27 mouse cellular contexts compared by ENCODE assay signal in the genomic region with DNA sequence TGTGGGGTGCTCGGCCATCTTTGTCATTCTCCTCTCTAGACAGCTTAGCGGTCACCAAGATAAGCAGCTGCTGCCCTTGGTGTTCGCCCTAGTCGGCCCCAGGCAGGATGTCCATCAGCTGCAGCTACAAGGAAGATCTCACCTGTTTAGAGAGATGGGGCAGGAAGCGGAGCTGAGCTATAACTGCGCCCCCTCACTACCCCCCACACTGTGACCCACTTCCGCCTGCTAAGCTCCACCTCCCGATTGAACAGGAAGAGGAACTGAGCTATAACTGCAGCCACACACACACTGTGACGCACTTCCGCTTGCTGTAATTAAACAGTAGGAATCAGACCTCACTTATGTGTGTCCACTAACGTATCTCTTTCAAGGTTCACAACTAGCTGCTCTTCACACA. TPM values are rescaled to one million over a fixed set of nuclear protein-coding genes. Genes with fewer than 3 reads are reported as not detected.
A peak's percentile ranks its signal among the peaks of the same experiment; 100 is the strongest.
DNase-seq lines count a peak whose midpoint lies in the region; ATAC-seq and TF ChIP-seq lines count a peak whose summit lies in the region.
"Had no signal": no experiment of that assay in that cellular context is flagged by ENCODE, and none has a peak within 500 bp of the region (broad histone marks: within the 10 kb centered on the region; RNA-seq: fewer than 3 reads in every experiment).

No protein-coding gene starts in this region.

- H3K36me3 ChIP-seq in E14TG2a.4 (ENCODE audit: insufficient read depth, low read length) (no peaks in the 10 kb centered on the region), ES-E14 (ENCODE audit: control insufficient read depth, insufficient read depth, low read length, poor library complexity, severe bottlenecking) (no peaks in the 10 kb centered on the region)
- no peaks in the 10 kb centered on the region for H3K36me3 ChIP-seq in limb, embryonic 10.5 days
- no peaks in the 10 kb centered on the region for H3K36me3 ChIP-seq in kidney, embryonic 16.5 days (ENCODE audit: insufficient read depth, low read length)
- H3K36me3 ChIP-seq: embryonic facial prominence, embryonic 15.5 days; heart, embryonic 15.5 days; kidney, embryonic 15.5 days; midbrain, embryonic 13.5 days; neural tube, embryonic 13.5 days had no signal

- H3K4me3 ChIP-seq in E14TG2a.4 (replicated peaks; ENCODE audit: low read length) (peak overlapping the region; percentile 65), ES-E14 (ENCODE audit: insufficient read depth in 1 of 2, low read depth in 1 of 2, low read length in 2 of 2, poor library complexity in 1 of 2, severe bottlenecking in 1 of 2) (peak overlapping the region; percentile 6 to 52)
- H3K4me3 ChIP-seq in limb, embryonic 10.5 days, result no peak overlapping the region
- H3K4me3 ChIP-seq in kidney, embryonic 16.5 days (ENCODE audit: low read length), result no peak overlapping the region
- H3K4me3 ChIP-seq: embryonic facial prominence, embryonic 15.5 days; heart, embryonic 15.5 days; kidney, embryonic 15.5 days; midbrain, embryonic 13.5 days; neural tube, embryonic 13.5 days had no signal

- peaks cover 5% of the 10 kb centered on the region for H3K9me3 ChIP-seq in E14TG2a.4 (ENCODE audit: low read length)
- H3K9me3 ChIP-seq in ES-E14 (ENCODE audit: control insufficient read depth, insufficient read depth, low read depth, low read length), result no peaks in the 10 kb centered on the region
- H3K9me3 ChIP-seq in limb, embryonic 10.5 days (replicated peaks), result no peaks in the 10 kb centered on the region
- no peaks in the 10 kb centered on the region for H3K9me3 ChIP-seq in kidney, embryonic 16.5 days (ENCODE audit: low read length)
- H3K9me3 ChIP-seq: embryonic facial prominence, embryonic 15.5 days; heart, embryonic 15.5 days; kidney, embryonic 15.5 days; midbrain, embryonic 13.5 days; neural tube, embryonic 13.5 days had no signal

- H3K9ac ChIP-seq in ES-E14 (ENCODE audit: insufficient read depth, low read depth, low read length, poor library complexity, severe bottlenecking), result peak overlapping the region; percentile 29; the same call in 1 of the 2 replicates
- H3K9ac ChIP-seq in kidney, embryonic 16.5 days (replicated peaks; ENCODE audit: low read length), result no peak overlapping the region
- H3K9ac ChIP-seq: embryonic facial prominence, embryonic 15.5 days; heart, embryonic 15.5 days; kidney, embryonic 15.5 days; lung, embryonic 14.5 days; midbrain, embryonic 13.5 days; neural tube, embryonic 13.5 days had no signal

- in situ Hi-C loops in ES-E14 (cut with MboI; ENCODE audit: low sequenced_read_pairs in 2 of 2, unreplicated experiment in 2 of 2), result no loop called here

- TF ChIP-seq CTCF in E14TG2a.4 (conservative IDR thresholded peaks at IDR 0.05; ENCODE audit: low read length), result no peak

- no peak for DNase-seq in ES-E14 (ENCODE audit: low read depth, low spot score)
- no peak for DNase-seq in limb, embryonic 10.5 days (ENCODE audit: low spot score)
- peak; percentile 36 to 48 for DNase-seq in thymus, postnatal 10 days (ENCODE audit: low spot score in 2 of 2)
- DNase-seq in cerebellum, postnatal 25 days, result no peak
- no peak for DNase-seq in layer of hippocampus, postnatal 25 days (ENCODE audit: extremely low spot score in 1 of 2, low spot score in 1 of 2)
- DNase-seq in yolk sac, embryonic 10.5 days (ENCODE audit: low spot score), result no peak
- DNase-seq: adrenal gland, postnatal 14 days; cerebellum, postnatal 10 days; heart, postnatal 4 days; left cerebral cortex, postnatal 4 days; lung, embryonic 14.5 days; right cerebral cortex, adult 18-20 months had no signal

- no peak overlapping the region for H3K27ac ChIP-seq in ES-E14 (ENCODE audit: insufficient read depth, low read depth, low read length, poor library complexity, severe bottlenecking)
- H3K27ac ChIP-seq in limb, embryonic 10.5 days, result peak overlapping the region; percentile 50; the same call in 1 of the 2 replicates
- no peak overlapping the region for H3K27ac ChIP-seq in kidney, embryonic 16.5 days (ENCODE audit: low read length)
- H3K27ac ChIP-seq: embryonic facial prominence, embryonic 15.5 days; heart, embryonic 15.5 days; kidney, embryonic 15.5 days; macrophage; midbrain, embryonic 13.5 days; neural tube, embryonic 13.5 days had no signal

- H3K4me1 ChIP-seq in E14TG2a.4 (replicated peaks; ENCODE audit: low read depth, low read length), result peaks cover 54% of the 10 kb centered on the region
- peaks cover 2 to 24% of the 10 kb centered on the region in 2 experiments; a peak in 3 of 4 replicates for H3K4me1 ChIP-seq in ES-E14 (ENCODE audit: control insufficient read depth in 2 of 2, insufficient read depth in 2 of 2, low read length in 2 of 2, poor library complexity in 1 of 2)
- peaks cover 48% of the 10 kb centered on the region for H3K4me1 ChIP-seq in limb, embryonic 10.5 days
- no peaks in the 10 kb centered on the region for H3K4me1 ChIP-seq in kidney, embryonic 16.5 days (ENCODE audit: insufficient read depth, low read length)
- H3K4me1 ChIP-seq: heart, embryonic 15.5 days; midbrain, embryonic 13.5 days; neural tube, embryonic 13.5 days had no signal

- no peaks in the 10 kb centered on the region for H3K27me3 ChIP-seq in E14TG2a.4 (ENCODE audit: insufficient read depth, low read length)
- H3K27me3 ChIP-seq in limb, embryonic 10.5 days (ENCODE audit: low read depth, poor library complexity, severe bottlenecking), result no peaks in the 10 kb centered on the region
- no peaks in the 10 kb centered on the region for H3K27me3 ChIP-seq in kidney, embryonic 16.5 days (ENCODE audit: insufficient read depth, low read length)
- H3K27me3 ChIP-seq: embryonic facial prominence, embryonic 15.5 days; heart, embryonic 15.5 days; midbrain, embryonic 13.5 days; neural tube, embryonic 13.5 days had no signal

- no peak for ATAC-seq in kidney, embryonic 16.5 days (ENCODE audit: low FRiP score, low TSS enrichment)
- ATAC-seq: forebrain, embryonic 16.5 days; hindbrain, embryonic 16.5 days; intestine, embryonic 16.5 days; midbrain, embryonic 13.5 days had no signal

- H3K4me2 ChIP-seq in kidney, embryonic 16.5 days (replicated peaks; ENCODE audit: low read depth, low read length), result no peak overlapping the region
- H3K4me2 ChIP-seq: embryonic facial prominence, embryonic 15.5 days; heart, embryonic 15.5 days; kidney, embryonic 15.5 days; lung, embryonic 14.5 days; midbrain, embryonic 13.5 days; neural tube, embryonic 13.5 days had no signal

- WGBS in limb, embryonic 10.5 days, result 85% methylated on average over 11 of the region's 11 CpGs
- 85% methylated on average over 11 of the region's 11 CpGs for WGBS in kidney, embryonic 16.5 days

TF ChIP-seq in ES-E14, 5 proteins besides CTCF, POLR2A, EP300 and RAD21:
- TF ChIP-seq HCFC1 (IDR thresholded peaks at IDR 0.05; ENCODE audit: borderline replicate concordance, insufficient read depth, low read length) (no peak), ZC3H11A (IDR thresholded peaks at IDR 0.05; ENCODE audit: borderline replicate concordance, low read depth, low read length) (no peak), ZNF384 (IDR thresholded peaks at IDR 0.05; ENCODE audit: low read depth, low read length) (no peak), MAFK (IDR thresholded peaks at IDR 0.05; ENCODE audit: insufficient read depth, low read depth, low read length) (no peak), CHD2 (IDR thresholded peaks at IDR 0.05; ENCODE audit: low read depth, low read length) (no peak)
TF ChIP-seq in ES-E14: peak in this region for 0.

RNA-seq across cellular contexts. Expression of gene Cldn14, which starts 26.3 kb away (rescaled TPM):
- 0.36 and 0.37 TPM in 2 replicates for total RNA-seq in ES-E14 (2012; rRNA removed)
- not detected in 2 replicates for polyA plus RNA-seq in limb, embryonic 10.5 days (2016; fragmentation: Nextera tagmentation; extraction: Ambion mirVana)
- 1 to 10 TPM; 3.0 to 4.2 TPM for total RNA-seq in layer of hippocampus, postnatal 25 days (2021)
- polyA plus RNA-seq in kidney, embryonic 16.5 days (2015; fragmentation: Nextera tagmentation; extraction: Ambion mirVana), result 0.12 and 0.14 TPM in 2 replicates
- total RNA-seq: gastrocnemius, adult 18-20 months; heart, postnatal 4 days; left cerebral cortex, adult 18-20 months; left cerebral cortex, postnatal 4 days had no signal
- polyA plus RNA-seq: brain, embryonic 14.5 days; forebrain, embryonic 16.5 days; heart, embryonic 15.5 days; hindbrain, embryonic 16.5 days; lung, embryonic 14.5 days; macrophage; midbrain, embryonic 13.5 days; stomach, embryonic 14.5 days had no signal

Comparison
In these comparisons a context has a peak if more than half of its experiments do, and no peak if none do; other contexts are left out.
1. H3K4me3 ChIP-seq: peak in E14TG2a.4 (single experiment) and ES-E14 (2 of 2); none in limb, embryonic 10.5 days (single experiment) and kidney, embryonic 16.5 days (single experiment).
2. DNase-seq: peak in thymus, postnatal 10 days (2 of 2); none in ES-E14 (single experiment), limb, embryonic 10.5 days (single experiment), cerebellum, postnatal 25 days (0 of 2), layer of hippocampus, postnatal 25 days (0 of 2) and yolk sac, embryonic 10.5 days (single experiment).